8 mouse cellular contexts compared by ENCODE assay signal in genomic region chr12:85341131-85341530, GRCm38 (mm10). TPM values are rescaled to one million over a fixed set of nuclear protein-coding genes. Genes with fewer than 3 reads are reported as not detected.
A peak's percentile ranks its signal among the peaks of the same experiment; 100 is the strongest.
DNase-seq lines count a peak whose midpoint lies in the region; ATAC-seq lines count a peak whose summit lies in the region.

No protein-coding gene starts in this region.

- no peak overlapping the region for H3K4me3 ChIP-seq in heart, embryonic 12.5 days
- no peak overlapping the region for H3K4me3 ChIP-seq in forebrain, embryonic 15.5 days

- 55% methylated on average over 1 of the region's 1 CpGs for WGBS in heart, embryonic 12.5 days
- WGBS in forebrain, embryonic 15.5 days: 84% methylated on average over 1 of the region's 1 CpGs

- H3K4me1 ChIP-seq in heart, embryonic 12.5 days (replicated peaks): peaks cover 31% of the 10 kb centered on the region
- peaks cover 23% of the 10 kb centered on the region for H3K4me1 ChIP-seq in forebrain, embryonic 15.5 days

- 0 out of 2 replicates have a peak overlapping the region, but pooled peaks have one; percentile 6 for H3K27ac ChIP-seq in heart, embryonic 12.5 days (ENCODE audit: poor library complexity, severe bottlenecking)
- 0 out of 2 replicates have a peak overlapping the region, but pooled peaks have one; percentile 34 for H3K27ac ChIP-seq in forebrain, embryonic 15.5 days (replicated peaks)

- no peak for ATAC-seq in heart, embryonic 12.5 days (ENCODE audit: insufficient number of reproducible peaks, low FRiP score)
- ATAC-seq in forebrain, embryonic 15.5 days (replicated peaks): peak; percentile 36

- H3K4me2 ChIP-seq in heart, embryonic 12.5 days: no peak overlapping the region
- H3K4me2 ChIP-seq in forebrain, embryonic 15.5 days (replicated peaks): no peak overlapping the region

- DNase-seq in heart, postnatal 4 days: no peak
- DNase-seq in A20 (ENCODE audit: low read depth, low spot score) (peak; percentile 78), NIH3T3 (ENCODE audit: low read depth) (peak; percentile 88)
- DNase-seq in mesoderm, embryonic 11.5 days (ENCODE audit: low read depth, low spot score): peak; percentile 83
- DNase-seq in adrenal gland, postnatal 4 days (ENCODE audit: low spot score in 2 of 2): no peak
- DNase-seq in testis, postnatal 14 days (ENCODE audit: low spot score): no peak

- H3K36me3 ChIP-seq in heart, embryonic 12.5 days: peaks cover 30% of the 10 kb centered on the region
- H3K36me3 ChIP-seq in forebrain, embryonic 15.5 days: peaks cover 9% of the 10 kb centered on the region; the same call in 1 of the 2 replicates

- no peaks in the 10 kb centered on the region for H3K27me3 ChIP-seq in heart, embryonic 12.5 days (replicated peaks)
- H3K27me3 ChIP-seq in forebrain, embryonic 15.5 days: no peaks in the 10 kb centered on the region

- H3K9me3 ChIP-seq in heart, embryonic 12.5 days (replicated peaks): no peaks in the 10 kb centered on the region
- H3K9me3 ChIP-seq in forebrain, embryonic 15.5 days: no peaks in the 10 kb centered on the region

- no peak overlapping the region for H3K9ac ChIP-seq in heart, embryonic 12.5 days
- H3K9ac ChIP-seq in forebrain, embryonic 15.5 days (replicated peaks): no peak overlapping the region

RNA-seq across cellular contexts. Expression of gene Nek9, which starts 2.0 kb away (rescaled TPM):
- 33.8 and 33.9 TPM in 2 replicates for polyA plus RNA-seq in heart, embryonic 12.5 days (2016; fragmentation: Nextera tagmentation; extraction: Ambion mirVana)
- total RNA-seq in heart, postnatal 4 days (2021): 10 to 100 TPM; 68.4 to 73.6 TPM
- polyA plus RNA-seq in forebrain, embryonic 15.5 days (2015; fragmentation: Nextera tagmentation; extraction: Ambion mirVana): 13.7 and 14.6 TPM in 2 replicates
- 10 to 100 TPM; 76.7 to 77.0 TPM for total RNA-seq in adrenal gland, postnatal 4 days (2021)

RNA-seq across cellular contexts. Expression of gene Tmed10, which starts 33.5 kb away (rescaled TPM):
- 319 and 324 TPM in 2 replicates for polyA plus RNA-seq in heart, embryonic 12.5 days (2016; fragmentation: Nextera tagmentation; extraction: Ambion mirVana)
- total RNA-seq in heart, postnatal 4 days (2021): 100 to 1,000 TPM; 195 to 196 TPM
- polyA plus RNA-seq in forebrain, embryonic 15.5 days (2015; fragmentation: Nextera tagmentation; extraction: Ambion mirVana): 150 and 156 TPM in 2 replicates
- total RNA-seq in adrenal gland, postnatal 4 days (2021): 100 to 1,000 TPM; 290 to 301 TPM

RNA-seq across cellular contexts. Expression of gene Zc2hc1c, which starts 52.7 kb away (rescaled TPM):
- polyA plus RNA-seq in heart, embryonic 12.5 days (2016; fragmentation: Nextera tagmentation; extraction: Ambion mirVana): 0.81 and 0.96 TPM in 2 replicates
- 1 to 10 TPM in 1 of 2 experiments, under 1 TPM in 1; 0.98 to 1.2 TPM for total RNA-seq in heart, postnatal 4 days (2021)
- 1.1 TPM in 2 replicates for polyA plus RNA-seq in forebrain, embryonic 15.5 days (2015; fragmentation: Nextera tagmentation; extraction: Ambion mirVana)
- total RNA-seq in adrenal gland, postnatal 4 days (2021): 1 to 10 TPM; 1.4 to 2.0 TPM

RNA-seq across cellular contexts. Expression of gene Acyp1, which starts 52.9 kb away (rescaled TPM):
- polyA plus RNA-seq in heart, embryonic 12.5 days (2016; fragmentation: Nextera tagmentation; extraction: Ambion mirVana): 70.0 and 75.1 TPM in 2 replicates
- total RNA-seq in heart, postnatal 4 days (2021): 10 to 100 TPM; 20.9 to 24.0 TPM
- polyA plus RNA-seq in forebrain, embryonic 15.5 days (2015; fragmentation: Nextera tagmentation; extraction: Ambion mirVana): 56.4 TPM in 2 replicates
- 10 to 100 TPM; 29.3 to 38.6 TPM for total RNA-seq in adrenal gland, postnatal 4 days (2021)

Comparison
In these comparisons a context has a peak if more than half of its experiments do, and no peak if none do; other contexts are left out.
1. DNase-seq: peak in A20 (single experiment), NIH3T3 (single experiment) and mesoderm, embryonic 11.5 days (single experiment); none in heart, postnatal 4 days (single experiment), adrenal gland, postnatal 4 days (0 of 2) and testis, postnatal 14 days (single experiment).